Mouse (Mus musculus) CH12.LX (cell line): ENCODE measurements around the gene Agap1. TPM values are rescaled to one million over a fixed set of nuclear protein-coding genes. Genes with fewer than 3 reads are reported as not detected.

ENCODE experiments used
- DNase-seq: peaks from one replicate; pipeline ENCODE4 v3.0.0-alpha.2; 2013; ENCODE audit errors: extremely low read depth
- H3K27ac ChIP-seq: 2 replicates; pipeline ENCODE4 v1.5.1; 2012; ENCODE audit warnings: low read depth, mild to moderate bottlenecking, control low read depth, moderate library complexity; ENCODE audit not compliant: insufficient read depth
- H3K27me3 ChIP-seq: replicated peaks from 2 replicates; pipeline ENCODE3; 2012; ENCODE audit warnings: inconsistent platforms
- H3K36me3 ChIP-seq, 2 experiments: replicated peaks in 1 of 2; 2 replicates each; pipeline versions ENCODE3 to v1.6.1; 2012; ENCODE audit warnings: inconsistent platforms in 1 of 2, low read length in 1 of 2, mild to moderate bottlenecking in 1 of 2, mixed read lengths in 1 of 2, moderate library complexity in 1 of 2; ENCODE audit not compliant: control insufficient read depth in 1 of 2, insufficient read depth in 1 of 2
- H3K4me1 ChIP-seq, 2 experiments: 2 replicates each; pipeline ENCODE4 v1.6.1; 2012; ENCODE audit warnings: inconsistent platforms in 1 of 2, moderate library complexity in 1 of 2; ENCODE audit not compliant: insufficient read depth in 2 of 2, control insufficient read depth in 1 of 2
- H3K4me2 ChIP-seq: 2 replicates; pipeline ENCODE4 v1.6.1; 2012; ENCODE audit warnings: low read depth, mild to moderate bottlenecking, control low read depth; ENCODE audit not compliant: poor library complexity, insufficient read depth, severe bottlenecking
- H3K4me3 ChIP-seq, 3 experiments: fragments of 150-350 bp in 1 of 3; sonication (generic) in 1 of 3; replicated peaks in 1 of 3; 2 replicates each; pipeline versions ENCODE3 to v1.5.1; 2011 to 2012; ENCODE audit warnings: low read depth in 2 of 3, low read length in 2 of 3, mild to moderate bottlenecking in 2 of 3, moderate library complexity in 2 of 3, control low read depth in 1 of 3, improper control_type of control experiment in 1 of 3, inconsistent platforms in 1 of 3, mixed read lengths in 1 of 3; ENCODE audit not compliant: poor library complexity in 1 of 3
- H3K79me2 ChIP-seq: replicated peaks from 2 replicates; pipeline ENCODE4 v1.6.1; 2012; ENCODE audit warnings: mild to moderate bottlenecking, moderate library complexity; ENCODE audit not compliant: control insufficient read depth, poor library complexity, insufficient read depth, severe bottlenecking; ENCODE audit errors: extremely low read depth
- H3K9ac ChIP-seq: 2 replicates; pipeline ENCODE4 v1.6.1; 2012; ENCODE audit warnings: low read depth, mild to moderate bottlenecking, control low read depth, moderate library complexity; ENCODE audit not compliant: insufficient read depth
- H3K9me3 ChIP-seq: replicated peaks from 2 replicates; pipeline ENCODE3; 2012; ENCODE audit warnings: low read length, inconsistent platforms, mixed read lengths
- BHLHE40 ChIP-seq: IDR thresholded peaks from 2 replicates; pipeline ENCODE4 v1.6.1; 2011; ENCODE audit warnings: mild to moderate bottlenecking, low read depth, low read length, improper control_type of control experiment
- CHD1 ChIP-seq: IDR thresholded peaks from 2 replicates; pipeline ENCODE4 v1.6.1; 2012; ENCODE audit warnings: low read depth, low read length, improper control_type of control experiment, inconsistent platforms
- CHD2 ChIP-seq: IDR thresholded peaks from 2 replicates; pipeline ENCODE4 v1.6.1; 2011; ENCODE audit warnings: low read length, improper control_type of control experiment
- E2F4 ChIP-seq: IDR thresholded peaks from 2 replicates; pipeline ENCODE4 v1.6.1; 2011; ENCODE audit warnings: low read depth, low read length, improper control_type of control experiment; ENCODE audit not compliant: insufficient replicate concordance
- EP300 ChIP-seq: IDR thresholded peaks from 2 replicates; pipeline ENCODE4 v1.6.1; 2011; ENCODE audit warnings: low read length, improper control_type of control experiment
- ETS1 ChIP-seq: conservative IDR thresholded peaks from 2 replicates; pipeline ENCODE4 v1.6.1; 2012; ENCODE audit warnings: low read depth, mild to moderate bottlenecking, inconsistent platforms, low read length, improper control_type of control experiment, moderate library complexity
- HCFC1 ChIP-seq: IDR thresholded peaks from 2 replicates; pipeline ENCODE4 v1.6.1; 2012; ENCODE audit warnings: low read depth, mild to moderate bottlenecking, inconsistent platforms, low read length, improper control_type of control experiment
- JUND ChIP-seq: conservative IDR thresholded peaks from 2 replicates; pipeline ENCODE4 v1.6.1; 2011; ENCODE audit warnings: low read depth, low read length, improper control_type of control experiment
- MAZ ChIP-seq: IDR thresholded peaks from 2 replicates; pipeline ENCODE4 v1.6.1; 2012; ENCODE audit warnings: low read depth, mild to moderate bottlenecking, inconsistent platforms, low read length, improper control_type of control experiment, moderate library complexity
- MEF2A ChIP-seq: IDR thresholded peaks from 2 replicates; pipeline ENCODE4 v1.6.1; 2014; ENCODE audit warnings: low read depth, mild to moderate bottlenecking, inconsistent platforms, low read length, improper control_type of control experiment, borderline replicate concordance
- MXI1 ChIP-seq: IDR thresholded peaks from 2 replicates; pipeline ENCODE4 v1.6.1; 2011; ENCODE audit warnings: mild to moderate bottlenecking, low read depth, low read length, improper control_type of control experiment
- NELFE ChIP-seq: IDR thresholded peaks from 2 replicates; pipeline ENCODE4 v1.6.1; 2011; ENCODE audit warnings: low read depth, low read length, improper control_type of control experiment
- NRF1 ChIP-seq: IDR thresholded peaks from 2 replicates; pipeline ENCODE4 v1.6.1; 2014; ENCODE audit warnings: low read depth, mild to moderate bottlenecking, inconsistent platforms, low read length, improper control_type of control experiment, moderate library complexity
- PAX5 ChIP-seq: IDR thresholded peaks from 2 replicates; pipeline ENCODE4 v1.6.1; 2012; ENCODE audit warnings: low read length, inconsistent platforms, mixed read lengths
- POLR2AphosphoS2 ChIP-seq: IDR thresholded peaks from 2 replicates; pipeline ENCODE4 v1.6.1; 2011; ENCODE audit warnings: low read depth, low read length, improper control_type of control experiment
- RCOR1 ChIP-seq: conservative IDR thresholded peaks from 2 replicates; pipeline ENCODE4 v1.6.1; 2012; ENCODE audit warnings: low read depth, mild to moderate bottlenecking, inconsistent platforms, low read length, improper control_type of control experiment
- SMC3 ChIP-seq: IDR thresholded peaks from 2 replicates; pipeline ENCODE4 v1.6.1; 2011; ENCODE audit warnings: low read depth, low read length, improper control_type of control experiment
- TCF12 ChIP-seq: IDR thresholded peaks from 2 replicates; pipeline ENCODE4 v1.6.1; 2014; ENCODE audit warnings: low read depth, mild to moderate bottlenecking, inconsistent platforms, low read length, improper control_type of control experiment
- USF2 ChIP-seq: conservative IDR thresholded peaks from 2 replicates; pipeline ENCODE4 v1.6.1; 2011; ENCODE audit warnings: low read depth, low read length, improper control_type of control experiment
- ZKSCAN1 ChIP-seq: IDR thresholded peaks from 2 replicates; pipeline ENCODE4 v1.6.1; 2012; ENCODE audit warnings: low read depth, inconsistent platforms, low read length, improper control_type of control experiment, borderline replicate concordance
- ZNF384 ChIP-seq: IDR thresholded peaks from 2 replicates; pipeline ENCODE4 v1.6.1; 2012; ENCODE audit warnings: low read depth, low read length, improper control_type of control experiment, inconsistent platforms
- dilution Hi-C: fragments of 300-500 bp; cut with MboI; formaldehyde crosslinking; loops from 2 replicates; pipeline ENCODE4 v1.14.3; 2020; ENCODE audit warnings: low sequenced_read_pairs; ENCODE audit not compliant: extremely low pct_unique_long_range_greater_than_20kb, extremely low pct_ligation_motif_present
- in situ Hi-C: fragments of 300-500 bp; cut with MboI; formaldehyde crosslinking; loops from 3 replicates; pipeline ENCODE4 v1.14.3; 2019; ENCODE audit warnings: low sequenced_read_pairs, low pct_ligation_motif_present, low pct_unique_long_range_greater_than_20kb, mixed read lengths
- polyA plus RNA-seq: library from polyadenylated mRNA; unstranded; fragments of >175 nt; gene quantifications from 2 replicates; pipeline ENCODE4 v1.2.1, GENCODE M21; 2012; ENCODE audit warnings: low read depth; ENCODE audit not compliant: insufficient read length
- total RNA-seq, 2 experiments: library from RNA; depleted of rRNA; stranded (reverse); fragments of 300-350 nt in 1 of 2; fragments of >200 nt in 1 of 2; gene quantifications; 2 replicates each; pipeline ENCODE4 v1.2.3; 2012 to 2014

The Agap1 gene
- total and polyA plus RNA-seq, 3 experiments, result not detected

DNA sequence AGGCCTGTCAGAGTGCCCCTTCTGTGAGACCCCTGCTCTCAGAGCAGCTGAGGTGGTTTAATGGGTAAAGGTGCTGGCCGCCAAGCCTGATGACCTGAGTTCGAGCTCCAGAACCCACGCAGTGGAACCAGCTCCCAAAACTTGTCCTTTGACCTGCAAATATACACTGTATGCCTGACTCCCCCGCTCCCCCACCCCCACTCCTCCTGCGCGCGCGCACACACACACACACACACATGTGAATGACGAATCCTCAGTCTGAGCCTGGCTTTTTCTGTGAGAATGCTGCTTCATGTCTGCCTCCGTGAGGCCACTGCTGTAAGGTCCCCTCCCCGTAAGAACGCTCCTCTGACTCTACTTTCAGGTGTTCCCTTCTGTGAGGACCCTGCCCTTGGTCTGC, 237.8 kb downstream of the Agap1 start:
- Histone ChIP-seq H3K9ac (no peak overlapping the region), H3K4me3 (no peak overlapping the region), H3K27me3 (no peaks in the 10 kb centered on the region), H3K79me2 (no peaks in the 10 kb centered on the region), H3K4me2 (no peak overlapping the region), H3K27ac (no peak overlapping the region), H3K36me3 (no peaks in the 10 kb centered on the region), H3K9me3 (peaks cover 96% of the 10 kb centered on the region), H3K4me1 (no peaks in the 10 kb centered on the region)
- no peak for DNase-seq
- TF ChIP-seq EP300 (no peak), JUND (no peak), MXI1 (no peak), CHD2 (no peak), RCOR1 (no peak), MAZ (no peak), PAX5 (no peak), NELFE (no peak)
- in situ Hi-C loops, result no loop called here
- dilution Hi-C loops, result no loop called here

GRCm38 (mm10) chr1:89694916-89695315, 240.3 kb downstream of the Agap1 start:
- no peaks in the 10 kb centered on the region for H3K36me3 ChIP-seq
- H3K27ac ChIP-seq, result no peak overlapping the region
- peaks cover 96% of the 10 kb centered on the region for H3K9me3 ChIP-seq
- no peaks in the 10 kb centered on the region for H3K27me3 ChIP-seq
- dilution Hi-C loops, result no loop called here
- H3K79me2 ChIP-seq, result no peaks in the 10 kb centered on the region
- no peak overlapping the region for H3K4me3 ChIP-seq
- in situ Hi-C loops, result no loop called here
- H3K9ac ChIP-seq, result no peak overlapping the region
- H3K4me1 ChIP-seq, result no peaks in the 10 kb centered on the region
- no peak for DNase-seq
- TF ChIP-seq ZKSCAN1, result no peak
- TF ChIP-seq POLR2AphosphoS2, result no peak
- no peak for TF ChIP-seq USF2
- no peak for TF ChIP-seq MAZ
- TF ChIP-seq E2F4, result no peak
- no peak for TF ChIP-seq NELFE
- no peak for TF ChIP-seq ETS1
- no peak for TF ChIP-seq TCF12
- TF ChIP-seq HCFC1, result no peak
- no peak for TF ChIP-seq BHLHE40
- TF ChIP-seq MEF2A, result no peak
- no peak for TF ChIP-seq JUND
- TF ChIP-seq EP300, result no peak
- no peak for TF ChIP-seq NRF1
- no peak for TF ChIP-seq RCOR1
- no peak for TF ChIP-seq CHD1
- TF ChIP-seq ZNF384, result no peak
- no peak for TF ChIP-seq SMC3
- H3K4me2 ChIP-seq, result no peak overlapping the region
